Mouse (Mus musculus) left cerebral cortex, postnatal 4 days (tissue): ENCODE results near the gene H2al1e. TPM values are rescaled to one million over a fixed set of nuclear protein-coding genes. Genes with fewer than 3 reads are reported as not detected.
"Not testable (repeated sequence)": the region's sequence is repeated elsewhere in the genome, so short reads cannot be mapped to it uniquely, and the experiment has no call there.

Experiments
- DNase-seq: peaks from one replicate; pipeline ENCODE4 v3.0.0-alpha.2; 2022
- intact Hi-C: fragments of 180-260 bp; cut with DNase I; formaldehyde crosslinking; loops from one replicate; pipeline ENCODE4 v1.15.1; 2025
- total RNA-seq, 2 experiments: library from RNA; stranded (reverse); gene quantifications; 2 replicates each; pipeline ENCODE4 v1.2.3; 2021

Gene H2al1e
- total RNA-seq: not detected

DNA sequence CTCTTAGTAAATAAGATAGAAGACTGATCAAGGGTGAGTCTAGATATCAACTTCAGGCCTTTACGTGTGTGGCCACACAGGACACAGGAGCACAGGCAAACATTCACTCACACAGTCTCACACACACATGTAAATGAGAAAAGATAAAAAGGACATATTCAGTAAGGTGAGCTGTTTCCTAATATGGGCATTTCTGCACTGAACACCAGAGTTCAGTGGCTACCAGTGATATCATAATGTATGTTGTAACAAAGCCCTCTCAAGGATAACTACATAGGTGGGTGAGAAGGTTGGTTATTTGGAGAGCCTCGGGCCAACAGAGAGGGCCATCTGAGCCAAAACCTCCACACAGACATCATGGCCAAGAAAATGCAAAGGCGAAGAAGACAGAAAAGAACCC, at the start of gene H2al1e:
Gene H2al1e (plus strand): TSS at position 301 of the 400 bp plus-strand sequence.
- intact Hi-C loops, DNase-seq: not testable (repeated sequence)

DNA sequence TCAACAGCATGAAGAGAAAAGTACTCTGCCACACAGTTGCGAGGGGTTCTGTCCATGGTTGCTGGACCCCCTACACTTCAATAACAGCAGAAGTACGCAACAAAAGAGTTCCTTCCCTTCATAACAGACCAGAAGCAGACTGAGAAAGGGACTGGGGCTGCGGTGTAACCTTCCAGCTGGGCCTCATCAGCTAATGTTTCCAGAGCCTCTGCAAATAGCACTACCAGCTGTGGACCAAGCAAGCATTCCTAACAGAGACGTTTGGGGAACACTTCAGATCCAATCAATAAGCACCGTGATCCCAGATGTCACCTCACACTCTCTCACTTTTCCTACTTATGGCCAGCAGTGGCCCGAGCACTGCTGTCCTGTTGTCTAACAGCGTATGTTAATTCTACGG, 46.8 kb upstream of the H2al1e start:
- intact Hi-C loops: no loop called here

DNA sequence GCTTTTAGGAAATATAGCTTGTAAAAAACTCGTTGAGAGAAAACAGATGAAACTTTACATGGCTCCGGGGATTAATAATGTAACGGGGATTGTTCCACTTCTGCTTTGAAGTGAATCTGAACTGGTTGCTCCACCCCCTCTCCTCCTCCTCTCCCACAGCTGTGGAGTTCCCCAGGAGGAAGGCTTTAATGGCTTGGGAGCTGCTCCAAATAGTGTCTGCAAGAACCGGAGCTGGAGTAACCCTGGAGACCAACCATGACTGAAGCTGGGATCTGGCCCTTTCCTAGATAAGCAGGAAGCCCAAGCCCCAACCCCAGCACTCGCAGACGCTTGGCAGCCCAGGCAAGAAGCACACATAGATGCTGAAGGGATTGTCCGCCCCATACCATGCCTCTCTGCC, 43.9 kb upstream of the H2al1e start:
- peak; percentile 3 for DNase-seq
- intact Hi-C loops: no loop called here

More for the DNA sequence above, 46.8 kb upstream of the H2al1e start:
- DNase-seq: no peak

DNA sequence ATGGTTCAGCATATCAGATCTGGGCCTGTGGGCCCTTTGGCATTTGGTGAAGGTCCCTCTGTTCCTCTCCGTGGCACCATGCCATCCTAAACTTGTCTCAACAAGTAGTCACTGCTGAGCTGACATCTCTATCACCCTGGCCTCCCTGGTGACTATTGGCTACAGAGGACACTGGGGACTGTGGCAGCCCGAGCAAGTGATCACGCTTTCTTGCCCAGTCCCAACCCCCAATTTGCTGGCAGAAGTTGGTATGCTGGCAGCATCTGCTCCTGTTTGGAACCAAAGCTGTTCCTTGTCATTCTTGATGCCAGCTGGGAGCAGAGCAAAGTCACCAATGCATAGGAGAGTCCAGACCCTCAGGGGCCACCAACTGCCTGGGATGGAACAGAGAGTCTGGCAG, 42.7 kb upstream of the H2al1e start:
- intact Hi-C loops: no loop called here
- DNase-seq: peak; percentile 84

DNA sequence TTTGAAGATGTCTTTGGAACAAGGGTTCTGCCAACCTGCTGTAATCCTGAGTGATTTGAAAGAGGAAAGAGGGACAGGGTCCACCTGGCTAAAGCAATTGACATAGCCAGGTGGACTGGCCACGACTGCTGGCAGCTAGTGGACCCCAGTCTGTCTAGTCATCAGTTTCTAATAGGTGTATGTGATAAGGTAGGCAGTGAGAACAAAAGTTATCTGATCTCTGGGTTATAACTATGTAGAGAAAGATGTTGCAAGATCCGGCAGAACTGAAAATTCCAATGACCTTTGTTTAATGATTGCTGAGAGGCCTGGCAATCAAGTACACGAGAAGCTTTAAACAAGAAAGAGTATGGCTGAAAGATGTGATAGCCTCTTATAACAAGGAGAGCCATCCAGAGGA, 38.5 kb upstream of the H2al1e start:
- intact Hi-C loops: loop anchor here (5.0 kb wide), 1 partner anchor 51 kb away; no protein-coding TSS in a partner anchor
- no peak for DNase-seq

DNA sequence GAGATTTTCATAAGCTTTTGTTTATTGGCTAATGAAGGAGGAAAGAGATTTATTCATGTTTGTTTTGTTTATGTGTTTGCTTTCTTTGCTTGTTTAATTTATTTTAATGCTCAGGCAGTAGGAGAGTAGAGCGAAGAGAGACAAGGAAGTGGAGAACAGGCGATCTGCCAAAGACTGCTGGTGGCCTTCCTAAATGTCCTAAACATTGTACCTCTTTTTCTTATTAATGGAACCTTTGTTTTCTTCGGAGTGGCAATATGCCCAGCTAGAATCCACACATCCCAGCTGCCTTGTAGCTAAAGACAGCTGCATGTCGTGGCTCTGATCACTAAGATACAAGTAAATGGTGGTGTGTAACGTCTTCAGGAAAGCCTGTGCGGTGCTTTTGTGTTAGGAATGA, 34.7 kb upstream of the H2al1e start:
- intact Hi-C loops: no loop called here
- no peak for DNase-seq

DNA sequence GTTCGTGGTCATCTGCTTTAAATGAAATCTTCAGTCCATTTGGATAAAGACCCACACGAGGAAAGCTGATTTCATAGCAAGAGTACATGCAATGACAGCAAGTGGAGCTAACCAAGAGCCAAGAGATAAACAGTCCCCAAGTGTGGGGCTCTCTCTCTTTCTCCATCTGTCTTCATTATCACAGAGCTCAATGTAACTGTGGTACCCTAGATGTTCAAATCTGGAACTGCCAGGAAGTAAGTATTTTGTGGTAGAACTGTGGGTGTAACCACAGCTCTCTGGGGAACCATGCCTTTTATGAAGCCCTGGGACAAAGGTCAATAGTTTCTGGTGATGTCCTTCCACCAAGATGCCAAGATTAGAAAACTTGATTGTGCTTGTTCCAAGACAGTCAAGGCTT, 31.0 kb upstream of the H2al1e start:
- intact Hi-C loops: no loop called here
- DNase-seq: no peak

DNA sequence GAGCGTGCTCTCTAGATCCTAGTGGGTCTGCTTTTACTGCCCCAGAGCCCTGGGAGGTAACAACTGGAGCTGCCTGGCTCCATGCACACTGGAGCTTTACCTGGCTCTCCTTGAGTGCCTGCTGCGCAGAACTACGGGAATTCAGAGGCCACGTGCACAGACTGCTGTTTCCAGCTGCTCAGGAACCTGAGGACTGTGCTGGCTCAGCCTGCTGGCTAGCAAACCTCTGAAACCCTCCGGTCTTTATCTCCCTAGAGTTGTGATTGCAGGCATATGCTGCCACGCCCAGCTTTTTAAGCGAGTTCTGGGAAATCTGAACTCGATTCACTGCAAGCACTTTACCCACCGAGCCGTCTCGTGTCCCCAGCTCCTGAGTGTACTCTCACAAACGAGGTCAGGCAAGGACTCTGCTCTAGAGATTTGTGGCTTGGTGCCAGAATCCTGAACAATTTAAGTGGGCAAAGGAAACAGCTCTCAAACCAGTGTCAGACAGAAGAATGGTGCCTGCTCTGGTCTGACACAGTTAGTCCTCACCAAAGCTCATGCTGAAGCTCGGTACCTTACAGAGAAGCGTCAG, 23.3 kb upstream of the H2al1e start:
- intact Hi-C loops: no loop called here
- DNase-seq: no peak

DNA sequence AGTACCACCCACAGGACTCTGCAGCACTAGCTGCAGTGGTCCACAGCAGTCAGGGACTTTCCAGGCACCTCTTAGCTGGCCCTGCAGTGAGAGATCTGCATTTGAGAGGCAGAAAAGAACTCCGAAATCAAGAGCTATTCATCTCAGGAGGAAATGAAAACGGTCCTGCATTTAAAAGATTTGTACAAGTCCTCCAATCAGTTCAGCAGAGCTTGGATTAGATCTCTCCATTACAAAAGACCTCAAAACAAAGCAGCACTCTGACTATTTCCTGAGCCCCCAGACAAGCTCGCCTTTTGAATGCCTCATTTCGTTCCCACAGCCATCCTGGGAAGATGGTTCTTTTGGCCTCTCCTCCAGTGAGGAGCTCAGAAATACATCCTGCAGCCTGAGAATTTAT, 22.5 kb upstream of the H2al1e start:
- intact Hi-C loops: no loop called here
- DNase-seq: no peak

DNA sequence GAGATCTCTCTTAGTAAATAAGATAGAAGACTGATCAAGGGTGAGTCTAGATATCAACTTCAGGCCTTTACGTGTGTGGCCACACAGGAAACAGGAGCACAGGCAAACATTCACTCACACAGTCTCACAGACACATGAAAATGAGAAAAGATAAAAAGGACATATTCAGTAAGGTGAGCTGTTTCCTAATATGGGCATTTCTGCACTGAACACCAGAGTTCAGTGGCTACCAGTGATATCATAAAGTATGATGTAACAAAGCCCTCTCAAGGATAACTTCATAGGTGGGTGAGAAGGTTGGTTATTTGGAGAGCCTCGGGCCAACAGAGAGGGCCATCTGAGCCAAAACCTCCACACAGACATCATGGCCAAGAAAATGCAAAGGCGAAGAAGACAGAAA, 12.8 kb upstream of the H2al1e start, which contains the start of gene H2al1a:
Gene H2al1a (plus strand): TSS at position 301 of the 400 bp plus-strand sequence.
- DNase-seq, intact Hi-C loops: not testable (repeated sequence)

DNA sequence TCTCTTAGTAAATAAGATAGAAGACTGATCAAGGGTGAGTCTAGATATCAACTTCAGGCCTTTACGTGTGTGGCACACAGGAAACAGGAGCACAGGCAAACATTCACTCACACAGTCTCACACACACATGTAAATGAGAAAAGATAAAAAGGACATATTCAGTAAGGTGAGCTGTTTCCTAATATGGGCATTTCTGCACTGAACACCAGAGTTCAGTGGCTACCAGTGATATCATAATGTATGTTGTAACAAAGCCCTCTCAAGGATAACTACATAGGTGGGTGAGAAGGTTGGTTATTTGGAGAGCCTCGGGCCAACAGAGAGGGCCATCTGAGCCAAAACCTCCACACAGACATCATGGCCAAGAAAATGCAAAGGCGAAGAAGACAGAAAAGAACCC, 9.6 kb upstream of the H2al1e start, which contains the start of gene H2al1b:
Gene H2al1b (plus strand): TSS at position 301 of the 400 bp plus-strand sequence.
- intact Hi-C loops: not testable (repeated sequence)

DNA sequence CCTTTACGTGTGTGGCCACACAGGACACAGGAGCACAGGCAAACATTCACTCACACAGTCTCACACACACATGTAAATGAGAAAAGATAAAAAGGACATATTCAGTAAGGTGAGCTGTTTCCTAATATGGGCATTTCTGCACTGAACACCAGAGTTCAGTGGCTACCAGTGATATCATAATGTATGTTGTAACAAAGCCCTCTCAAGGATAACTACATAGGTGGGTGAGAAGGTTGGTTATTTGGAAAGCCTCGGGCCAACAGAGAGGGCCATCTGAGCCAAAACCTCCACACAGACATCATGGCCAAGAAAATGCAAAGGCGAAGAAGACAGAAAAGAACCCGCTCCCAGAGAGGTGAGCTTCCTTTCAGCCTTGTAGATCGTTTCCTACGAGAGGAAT, 6.4 kb upstream of the H2al1e start, which contains the start of gene H2al1c:
Gene H2al1c (plus strand): TSS at position 301 of the 400 bp plus-strand sequence.
- intact Hi-C loops, DNase-seq: not testable (repeated sequence)

More for the DNA sequence above, 9.6 kb upstream of the H2al1e start, which contains the start of gene H2al1b:
- not testable (repeated sequence) for DNase-seq

DNA sequence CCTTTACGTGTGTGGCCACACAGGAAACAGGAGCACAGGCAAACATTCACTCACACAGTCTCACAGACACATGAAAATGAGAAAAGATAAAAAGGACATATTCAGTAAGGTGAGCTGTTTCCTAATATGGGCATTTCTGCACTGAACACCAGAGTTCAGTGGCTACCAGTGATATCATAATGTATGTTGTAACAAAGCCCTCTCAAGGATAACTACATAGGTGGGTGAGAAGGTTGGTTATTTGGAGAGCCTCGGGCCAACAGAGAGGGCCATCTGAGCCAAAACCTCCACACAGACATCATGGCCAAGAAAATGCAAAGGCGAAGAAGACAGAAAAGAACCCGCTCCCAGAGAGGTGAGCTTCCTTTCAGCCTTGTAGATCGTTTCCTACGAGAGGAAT, 3.2 kb upstream of the H2al1e start, which contains the start of gene H2al1d:
Gene H2al1d (plus strand): TSS at position 301 of the 400 bp plus-strand sequence.
- intact Hi-C loops, DNase-seq: not testable (repeated sequence)

DNA sequence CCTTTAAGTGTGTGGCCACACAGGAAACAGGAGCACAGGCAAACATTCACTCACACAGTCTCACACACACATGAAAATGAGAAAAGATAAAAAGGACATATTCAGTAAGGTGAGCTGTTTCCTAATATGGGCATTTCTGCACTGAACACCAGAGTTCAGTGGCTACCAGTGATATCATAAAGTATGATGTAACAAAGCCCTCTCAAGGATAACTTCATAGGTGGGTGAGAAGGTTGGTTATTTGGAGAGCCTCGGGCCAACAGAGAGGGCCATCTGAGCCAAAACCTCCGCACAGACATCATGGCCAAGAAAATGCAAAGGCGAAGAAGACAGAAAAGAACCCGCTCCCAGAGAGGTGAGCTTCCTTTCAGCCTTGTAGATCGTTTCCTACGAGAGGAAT, 3.1 kb downstream of the H2al1e start, which contains the start of gene H2al1f:
Gene H2al1f (plus strand): TSS at position 301 of the 400 bp plus-strand sequence.
- intact Hi-C loops, DNase-seq: not testable (repeated sequence)

DNA sequence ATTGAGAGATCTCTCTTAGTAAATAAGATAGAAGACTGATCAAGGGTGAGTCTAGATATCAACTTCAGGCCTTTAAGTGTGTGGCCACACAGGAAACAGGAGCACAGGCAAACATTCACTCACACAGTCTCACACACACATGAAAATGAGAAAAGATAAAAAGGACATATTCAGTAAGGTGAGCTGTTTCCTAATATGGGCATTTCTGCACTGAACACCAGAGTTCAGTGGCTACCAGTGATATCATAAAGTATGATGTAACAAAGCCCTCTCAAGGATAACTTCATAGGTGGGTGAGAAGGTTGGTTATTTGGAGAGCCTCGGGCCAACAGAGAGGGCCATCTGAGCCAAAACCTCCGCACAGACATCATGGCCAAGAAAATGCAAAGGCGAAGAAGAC, 6.2 kb downstream of the H2al1e start, which contains the start of gene H2al1g:
Gene H2al1g (plus strand): TSS at position 301 of the 400 bp plus-strand sequence.
- DNase-seq, intact Hi-C loops: not testable (repeated sequence)

DNA sequence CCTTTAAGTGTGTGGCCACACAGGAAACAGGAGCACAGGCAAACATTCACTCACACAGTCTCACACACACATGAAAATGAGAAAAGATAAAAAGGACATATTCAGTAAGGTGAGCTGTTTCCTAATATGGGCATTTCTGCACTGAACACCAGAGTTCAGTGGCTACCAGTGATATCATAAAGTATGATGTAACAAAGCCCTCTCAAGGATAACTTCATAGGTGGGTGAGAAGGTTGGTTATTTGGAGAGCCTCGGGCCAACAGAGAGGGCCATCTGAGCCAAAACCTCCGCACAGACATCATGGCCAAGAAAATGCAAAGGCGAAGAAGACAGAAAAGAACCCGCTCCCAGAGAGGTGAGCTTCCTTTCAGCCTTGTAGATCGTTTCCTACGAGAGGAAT, 9.5 kb downstream of the H2al1e start, which contains the start of gene H2al1h:
Gene H2al1h (plus strand): TSS at position 301 of the 400 bp plus-strand sequence.
- intact Hi-C loops, DNase-seq: not testable (repeated sequence)

DNA sequence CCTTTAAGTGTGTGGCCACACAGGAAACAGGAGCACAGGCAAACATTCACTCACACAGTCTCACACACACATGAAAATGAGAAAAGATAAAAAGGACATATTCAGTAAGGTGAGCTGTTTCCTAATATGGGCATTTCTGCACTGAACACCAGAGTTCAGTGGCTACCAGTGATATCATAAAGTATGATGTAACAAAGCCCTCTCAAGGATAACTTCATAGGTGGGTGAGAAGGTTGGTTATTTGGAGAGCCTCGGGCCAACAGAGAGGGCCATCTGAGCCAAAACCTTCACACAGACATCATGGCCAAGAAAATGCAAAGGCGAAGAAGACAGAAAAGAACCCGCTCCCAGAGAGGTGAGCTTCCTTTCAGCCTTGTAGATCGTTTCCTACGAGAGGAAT, 12.6 kb downstream of the H2al1e start, which contains the start of gene H2al1i:
Gene H2al1i (plus strand): TSS at position 301 of the 400 bp plus-strand sequence.
- intact Hi-C loops, DNase-seq: not testable (repeated sequence)

DNA sequence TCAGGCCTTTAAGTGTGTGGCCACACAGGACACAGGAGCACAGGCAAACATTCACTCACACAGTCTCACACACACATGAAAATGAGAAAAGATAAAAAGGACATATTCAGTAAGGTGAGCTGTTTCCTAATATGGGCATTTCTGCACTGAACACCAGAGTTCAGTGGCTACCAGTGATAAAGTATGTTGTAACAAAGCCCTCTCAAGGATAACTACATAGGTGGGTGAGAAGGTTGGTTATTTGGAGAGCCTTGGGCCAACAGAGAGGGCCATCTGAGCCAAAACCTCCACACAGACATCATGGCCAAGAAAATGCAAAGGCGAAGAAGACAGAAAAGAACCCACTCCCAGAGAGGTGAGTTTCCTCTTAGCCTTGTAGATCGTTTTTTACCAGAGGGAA, 15.8 kb downstream of the H2al1e start, which contains the start of gene H2al1j:
Gene H2al1j (plus strand): TSS at position 301 of the 400 bp plus-strand sequence.
- intact Hi-C loops, DNase-seq: not testable (repeated sequence)

DNA sequence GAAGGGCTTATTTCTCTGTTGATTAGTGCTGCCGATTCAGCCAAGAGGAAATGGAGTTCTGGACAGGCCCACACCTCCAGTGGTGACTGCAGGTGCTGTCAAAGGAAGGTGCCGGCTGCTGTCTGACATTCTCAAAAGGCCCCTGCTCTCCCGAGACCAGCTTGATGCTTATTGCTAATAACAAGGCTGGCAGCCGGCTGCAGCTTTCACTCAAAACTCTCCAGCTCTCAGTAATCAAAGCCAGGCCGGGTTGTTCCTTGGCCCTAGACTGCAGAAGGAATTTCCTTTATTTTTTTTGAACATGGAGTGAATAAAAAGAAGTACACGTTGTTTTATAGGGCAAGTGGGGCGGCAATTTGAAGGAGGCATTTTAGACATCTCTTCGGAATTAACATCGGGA, 34.0 kb downstream of the H2al1e start:
- intact Hi-C loops: no loop called here
- peak; percentile 7 for DNase-seq

DNA sequence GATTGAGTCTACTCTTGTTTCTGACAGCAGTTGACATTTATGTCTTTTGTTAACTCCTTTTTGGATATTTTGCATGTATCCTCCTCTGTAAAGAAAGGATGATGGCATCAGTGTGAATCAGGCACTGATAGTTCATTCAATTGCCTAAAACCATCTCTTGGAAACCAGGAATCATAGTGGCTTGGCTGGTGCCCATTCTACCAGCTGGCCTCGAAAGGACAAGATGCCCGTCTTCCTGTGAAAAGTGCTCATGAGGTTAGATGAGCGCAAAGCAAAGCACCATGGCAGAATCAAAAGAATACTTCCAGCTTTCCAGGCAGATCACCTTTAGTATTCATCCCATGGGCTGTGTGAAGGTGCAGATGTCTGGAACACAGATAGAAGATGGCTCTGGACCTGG, 35.0 kb downstream of the H2al1e start:
- intact Hi-C loops: no loop called here
- DNase-seq: no peak

DNA sequence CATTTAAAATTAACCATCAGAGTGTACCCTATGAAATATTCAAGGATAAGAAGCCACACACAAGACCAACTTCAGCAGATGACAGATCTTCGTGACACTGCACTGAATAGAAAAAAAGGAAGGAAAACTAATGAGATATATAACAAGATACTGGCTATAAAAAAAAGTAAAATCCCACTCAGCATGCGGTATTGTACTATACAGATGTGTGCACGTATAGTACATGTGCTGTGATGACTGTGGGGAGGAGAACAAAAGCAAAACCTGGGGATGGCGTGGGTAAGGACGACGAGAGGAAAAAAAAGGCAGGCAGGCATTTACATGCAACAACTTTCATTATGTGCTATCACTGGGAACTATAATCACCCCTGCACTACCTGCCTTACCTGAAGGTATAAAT, 49.1 kb downstream of the H2al1e start:
- no peak for DNase-seq
- intact Hi-C loops: no loop called here

DNA sequence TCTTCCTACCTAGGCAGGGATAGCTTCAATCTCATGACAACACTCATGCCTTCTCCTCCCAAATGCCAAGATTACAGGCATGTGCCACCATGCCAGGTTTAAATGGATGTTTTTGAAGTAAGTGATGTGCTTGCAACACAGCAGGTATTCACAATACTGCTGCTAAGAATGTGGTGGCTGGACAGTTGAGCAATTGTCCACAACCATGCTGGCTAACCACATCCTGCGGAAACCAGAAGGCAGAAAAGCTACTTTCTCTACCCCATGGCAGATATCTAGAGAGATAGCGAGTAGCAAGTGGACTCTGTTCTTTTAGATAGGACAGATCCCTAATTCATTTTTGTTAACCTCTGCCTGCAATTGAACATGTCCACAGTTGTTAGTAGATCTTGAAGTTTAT, 49.5 kb downstream of the H2al1e start:
- DNase-seq: no peak
- intact Hi-C loops: no loop called here
